Mouse (Mus musculus) forebrain, postnatal 0 days (tissue): ENCODE measurements around the gene Fam83c. TPM values are rescaled to one million over a fixed set of nuclear protein-coding genes. Genes with fewer than 3 reads are reported as not detected.
A peak's percentile ranks its signal among the peaks of the same experiment; 100 is the strongest.

ENCODE experiments used
- ATAC-seq: fragments of 200-750 bp; cut with Nextera tagmentation; 2 replicates; pipeline ENCODE4 v1.8.0; 2017; ENCODE audit warnings: mild to moderate bottlenecking, moderate library complexity
- DNase-seq: peaks from one replicate; pipeline ENCODE4 v3.0.0-alpha.2; 2015
- H3K27ac ChIP-seq: fragments of 300-500 bp; sonication (generic); 2 replicates; pipeline ENCODE4 v1.5.1; 2014; ENCODE audit warnings: low read depth, mild to moderate bottlenecking, antibody characterized with exemption, low read length, moderate library complexity, mixed read lengths
- H3K27me3 ChIP-seq: fragments of 300-500 bp; sonication (generic); 2 replicates; pipeline ENCODE4 v1.6.1; 2014; ENCODE audit warnings: mild to moderate bottlenecking, low read length, mixed read lengths; ENCODE audit not compliant: insufficient read depth
- H3K36me3 ChIP-seq: fragments of 300-500 bp; sonication (generic); 2 replicates; pipeline ENCODE4 v1.6.1; 2014; ENCODE audit warnings: mild to moderate bottlenecking, moderate library complexity; ENCODE audit not compliant: insufficient read depth
- H3K4me1 ChIP-seq: fragments of 300-500 bp; sonication (generic); 2 replicates; pipeline ENCODE4 v1.6.1; 2014; ENCODE audit warnings: antibody characterized with exemption; ENCODE audit not compliant: insufficient read depth
- H3K4me2 ChIP-seq: fragments of 300-500 bp; sonication (generic); 2 replicates; pipeline ENCODE4 v1.6.1; 2014; ENCODE audit warnings: low read depth, mild to moderate bottlenecking, moderate library complexity
- H3K4me3 ChIP-seq: fragments of 300-500 bp; sonication (generic); 2 replicates; pipeline ENCODE4 v1.5.1; 2014; ENCODE audit warnings: low read depth, low read length, mixed read lengths
- H3K9ac ChIP-seq: fragments of 300-500 bp; sonication (generic); 2 replicates; pipeline ENCODE4 v1.6.1; 2014; ENCODE audit warnings: mild to moderate bottlenecking
- H3K9me3 ChIP-seq: fragments of 300-500 bp; sonication (generic); 2 replicates; pipeline ENCODE4 v1.6.1; 2016; ENCODE audit warnings: low read length
- CTCF ChIP-seq: sonication (generic); IDR thresholded peaks from 2 replicates; pipeline ENCODE4 v1.5.1; 2016; ENCODE audit warnings: antibody characterized with exemption, control low read depth, low read depth
- WGBS: fragments of 180-500 bp; shearing (Covaris S2); extraction: QIAGEN DNeasy Blood & Tissue Kit; methylation state at CpG from one replicate; pipeline ENCODE4 v1.1.7; 2014; 5-methylcytosine and 5-hydroxymethylcytosine counted together
- polyA plus RNA-seq: library from polyadenylated mRNA; unstranded; fragments of >200 nt; fragmentation: Nextera tagmentation; extraction: Ambion mirVana; gene quantifications from 2 replicates; pipeline ENCODE4 v1.2.1, GENCODE M21; 2015
- total RNA-seq: library from RNA; depleted of rRNA; stranded (reverse); fragments of >200 nt; gene quantifications from 2 replicates; pipeline ENCODE4 v1.2.3, GENCODE M21; 2014

Fam83c gene
- total and polyA plus RNA-seq, 2 experiments from 2014 or later = 0.12 TPM; not detected in 1

DNA sequence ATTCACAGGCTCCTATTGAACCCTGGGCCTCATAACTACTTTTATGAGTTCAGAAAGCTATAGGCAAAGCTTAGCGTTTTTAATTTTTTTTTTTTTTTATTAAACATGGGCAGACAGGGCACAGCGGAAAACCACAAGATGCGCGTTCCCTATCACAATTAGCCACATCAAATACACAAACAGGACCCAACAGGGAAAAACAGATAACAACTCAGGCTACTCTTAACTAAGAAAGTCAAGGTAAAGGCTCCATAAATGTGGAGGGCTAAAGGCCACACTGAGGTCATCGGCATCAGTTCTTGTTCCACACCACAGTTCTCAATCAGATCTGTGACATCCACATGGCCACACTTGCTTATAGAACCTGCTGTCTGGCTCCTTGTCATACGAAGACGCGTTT, 33.7 kb upstream of the Fam83c start:
- no peak for DNase-seq
- ATAC-seq = no peak
- Histone ChIP-seq H3K4me3 (no peak overlapping the region), H3K27me3 (no peaks in the 10 kb centered on the region), H3K27ac (no peak overlapping the region), H3K4me2 (no peak overlapping the region), H3K9me3 (no peaks in the 10 kb centered on the region), H3K9ac (no peak overlapping the region), H3K36me3 (peaks cover 12% of the 10 kb centered on the region), H3K4me1 (0 out of 2 replicates have a peak, but pooled peaks cover 4% of the 10 kb centered on the region)
- 95% methylated on average over 8 of the region's 8 CpGs for WGBS
- no peak for TF ChIP-seq CTCF

GRCm38 (mm10) chr2:155863301-155863867, 28.7 kb upstream of the Fam83c start:
- H3K4me1 ChIP-seq = no peaks in the 10 kb centered on the region
- no peak overlapping the region for H3K9ac ChIP-seq
- H3K27me3 ChIP-seq = no peaks in the 10 kb centered on the region
- TF ChIP-seq CTCF = no peak
- ATAC-seq = peak; percentile 67
- H3K9me3 ChIP-seq = no peaks in the 10 kb centered on the region
- WGBS = 38% methylated on average over 11 of the region's 11 CpGs
- no peak overlapping the region for H3K4me3 ChIP-seq
- peaks cover 3% of the 10 kb centered on the region; the same call in 1 of the 2 replicates for H3K36me3 ChIP-seq
- H3K4me2 ChIP-seq = peak overlapping the region; percentile 19
- peak overlapping the region; percentile 31; the same call in 1 of the 2 replicates for H3K27ac ChIP-seq
- DNase-seq = no peak

- Histone ChIP-seq H3K4me2 (peak overlapping the region; percentile 19), H3K9me3 (no peaks in the 10 kb centered on the region), H3K27me3 (no peaks in the 10 kb centered on the region), H3K4me1 (no peaks in the 10 kb centered on the region), H3K4me3 (no peak overlapping the region), H3K27ac (peak overlapping the region; percentile 35; the same call in 1 of the 2 replicates), H3K36me3 (peaks cover 3% of the 10 kb centered on the region), H3K9ac (no peak overlapping the region)
- DNase-seq (peak; percentile 75), ATAC-seq (peak; percentile 99)
- no peak for TF ChIP-seq CTCF
- WGBS = 46% methylated on average over 13 of the region's 13 CpGs
Measured at GRCm38 (mm10) chr2:155862573-155863300, 28.1 kb upstream of the Fam83c start.

GRCm38 (mm10) chr2:155861581-155861980, 26.9 kb upstream of the Fam83c start:
- H3K9me3 ChIP-seq = no peaks in the 10 kb centered on the region
- no peak overlapping the region for H3K27ac ChIP-seq
- no peak overlapping the region for H3K9ac ChIP-seq
- DNase-seq (no peak), ATAC-seq (no peak)
- H3K27me3 ChIP-seq = no peaks in the 10 kb centered on the region
- no peaks in the 10 kb centered on the region for H3K4me1 ChIP-seq
- no peak overlapping the region for H3K4me2 ChIP-seq
- no peaks in the 10 kb centered on the region; the same call in none of the 2 replicates for H3K36me3 ChIP-seq
- 92% methylated on average over 6 of the region's 6 CpGs for WGBS
- no peak overlapping the region for H3K4me3 ChIP-seq
- no peak for TF ChIP-seq CTCF

GRCm38 (mm10) chr2:155860102-155860501, 25.4 kb upstream of the Fam83c start:
- TF ChIP-seq CTCF = no peak
- WGBS = 86% methylated on average over 7 of the region's 7 CpGs
- H3K9ac ChIP-seq = no peak overlapping the region
- H3K4me3 ChIP-seq = no peak overlapping the region
- H3K9me3 ChIP-seq = no peaks in the 10 kb centered on the region
- no peak for ATAC-seq
- DNase-seq = no peak
- no peak overlapping the region for H3K27ac ChIP-seq
- H3K36me3 ChIP-seq = no peaks in the 10 kb centered on the region; the same call in none of the 2 replicates
- no peak overlapping the region for H3K4me2 ChIP-seq
- H3K4me1 ChIP-seq = no peaks in the 10 kb centered on the region
- no peaks in the 10 kb centered on the region for H3K27me3 ChIP-seq

GRCm38 (mm10) chr2:155852536-155852935, 17.9 kb upstream of the Fam83c start:
- no peak overlapping the region for H3K9ac ChIP-seq
- H3K4me3 ChIP-seq = no peak overlapping the region
- no peaks in the 10 kb centered on the region for H3K27me3 ChIP-seq
- no peak overlapping the region for H3K4me2 ChIP-seq
- no peak for DNase-seq
- no peaks in the 10 kb centered on the region for H3K4me1 ChIP-seq
- no peaks in the 10 kb centered on the region for H3K9me3 ChIP-seq
- ATAC-seq = no peak
- no peak overlapping the region for H3K27ac ChIP-seq
- H3K36me3 ChIP-seq = peaks cover 35% of the 10 kb centered on the region
- TF ChIP-seq CTCF = no peak
- WGBS = 89% methylated on average over 5 of the region's 5 CpGs

GRCm38 (mm10) chr2:155850120-155850519, 15.5 kb upstream of the Fam83c start:
- Histone ChIP-seq H3K27ac (no peak overlapping the region), H3K4me2 (no peak overlapping the region), H3K9me3 (no peaks in the 10 kb centered on the region), H3K27me3 (no peaks in the 10 kb centered on the region), H3K4me1 (no peaks in the 10 kb centered on the region), H3K36me3 (peaks cover 46% of the 10 kb centered on the region), H3K9ac (no peak overlapping the region), H3K4me3 (no peak overlapping the region)
- ATAC-seq (no peak), DNase-seq (no peak)
- WGBS = 83% methylated on average over 7 of the region's 7 CpGs
- TF ChIP-seq CTCF = no peak
